Mouse (Mus musculus) right cerebral cortex, adult 2 months (tissue): Measurements from ENCODE around the gene Asb4.

ENCODE experiments used
- DNase-seq, 2 experiments: peaks; one replicate each; pipeline ENCODE4 v3.0.0; 2021 to 2022; ENCODE audit warnings: low spot score in 2 of 2

The Asb4 gene

GRCm38 (mm10) chr6:5444331-5444898 is 61.2 kb downstream of the Asb4 start:
- DNase-seq, result no peak

- no peak for DNase-seq
These were observed 63.8 kb downstream of the Asb4 start for GRCm38 (mm10) chr6:5447013-5447412.

GRCm38 (mm10) chr6:5447546-5447945 is 64.4 kb downstream of the Asb4 start:
- peak in 1 of 2 experiments; percentile 12 for DNase-seq

GRCm38 (mm10) chr6:5448396-5448795 is 65.2 kb downstream of the Asb4 start:
- DNase-seq, result no peak

- no peak for DNase-seq
These were observed 66.7 kb downstream of the Asb4 start for GRCm38 (mm10) chr6:5449878-5450277.

- no peak for DNase-seq
These were observed 72.7 kb downstream of the Asb4 start for GRCm38 (mm10) chr6:5455836-5456235.

- DNase-seq, result no peak
These were observed 87.5 kb downstream of the Asb4 start for GRCm38 (mm10) chr6:5470480-5471318.

- DNase-seq, result no peak
These were observed 89.5 kb downstream of the Asb4 start for GRCm38 (mm10) chr6:5472692-5473091.

- DNase-seq, result no peak
These were observed 90.8 kb downstream of the Asb4 start for GRCm38 (mm10) chr6:5474021-5474420.

GRCm38 (mm10) chr6:5481066-5481465 is 97.9 kb downstream of the Asb4 start:
- no peak for DNase-seq

- no peak for DNase-seq
These were observed 99.1 kb downstream of the Asb4 start for GRCm38 (mm10) chr6:5482270-5482783.
